Mouse (Mus musculus): ENCODE results near the gene Vwf.

DNA sequence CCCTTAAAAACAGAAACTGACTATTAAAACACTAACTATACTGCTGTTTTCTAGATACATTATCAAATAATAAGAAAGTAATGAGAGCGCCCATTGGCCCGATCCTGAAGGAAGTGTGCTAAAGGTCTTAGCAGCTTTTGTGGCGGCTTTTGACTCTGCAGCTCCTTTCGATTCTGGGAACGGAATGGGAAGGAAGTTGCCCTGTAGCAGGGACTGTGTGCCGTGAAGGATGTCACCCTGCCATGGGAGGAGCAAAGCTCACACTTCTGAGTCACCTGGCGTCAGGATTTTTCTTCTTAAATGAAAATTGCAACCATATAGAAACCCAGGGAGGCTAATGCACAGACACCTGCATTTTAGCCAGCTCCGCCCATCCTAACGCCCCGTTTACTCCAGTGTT is 1.8 kb downstream of the Vwf start:
- TF ChIP-seq CTCF (IDR thresholded peaks at IDR 0.05; ENCODE audit: low read depth, low read length) (no peak), POLR2A (IDR thresholded peaks at IDR 0.05; ENCODE audit: extremely low read depth, insufficient read depth, low read length) (no peak)
